ENCODE assay signal across 29 mouse cellular contexts in the genomic region with DNA sequence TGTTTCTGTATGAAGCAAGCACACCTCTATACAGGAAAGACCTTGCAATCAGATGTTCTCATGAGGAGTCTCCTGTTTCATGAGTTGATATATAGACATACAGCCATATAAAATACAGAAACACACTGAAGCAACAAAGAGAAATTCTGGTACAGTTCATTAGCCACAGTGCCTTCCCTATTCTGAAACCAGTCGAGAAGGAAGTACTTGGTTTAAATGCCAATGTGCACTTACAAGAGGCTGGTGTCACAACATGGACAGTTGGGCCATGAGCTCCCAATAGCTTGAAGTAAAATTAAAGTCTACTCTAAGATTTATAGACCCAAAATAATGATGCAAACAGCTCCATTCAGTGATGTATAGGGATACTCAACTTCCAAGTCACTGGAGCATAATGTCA.
A peak's percentile ranks its signal among the peaks of the same experiment; 100 is the strongest.
DNase-seq lines count a peak whose midpoint lies in the region; ATAC-seq and TF ChIP-seq lines count a peak whose summit lies in the region.
"Had no signal": no experiment of that assay in that cellular context is flagged by ENCODE, and none has a peak within 500 bp of the region (broad histone marks: within the 10 kb centered on the region; RNA-seq: fewer than 3 reads in every experiment).

No protein-coding gene starts in this region.

- H3K27me3 ChIP-seq in midbrain, embryonic 11.5 days (ENCODE audit: control insufficient read depth, insufficient read depth, low read length) = no peaks in the 10 kb centered on the region
- H3K27me3 ChIP-seq in midbrain, embryonic 13.5 days = no peaks in the 10 kb centered on the region
- H3K27me3 ChIP-seq in thymus, adult 2 months (ENCODE audit: control insufficient read depth, insufficient read depth, low read length) = no peaks in the 10 kb centered on the region
- H3K27me3 ChIP-seq: CH12.LX; embryonic facial prominence, embryonic 13.5 days; embryonic facial prominence, embryonic 15.5 days; forebrain, embryonic 12.5 days; Patski had no signal

- no peak for TF ChIP-seq POLR2A in thymus, adult 2 months (IDR thresholded peaks at IDR 0.05; ENCODE audit: control insufficient read depth, extremely low read depth, insufficient read depth, low read length, poor library complexity)

- no peak for TF ChIP-seq CTCF in thymus, adult 2 months (IDR thresholded peaks at IDR 0.05; ENCODE audit: borderline replicate concordance, control insufficient read depth, extremely low read depth, insufficient read depth, low read length, poor library complexity)

- intact Hi-C loops in gastrocnemius, postnatal 14 days (cut with DNase I; ENCODE audit: low total_unique reads) = no loop called here

- WGBS in midbrain, embryonic 11.5 days = 79% methylated on average over 1 of the region's 1 CpGs
- WGBS in midbrain, embryonic 13.5 days = 79% methylated on average over 1 of the region's 1 CpGs
- WGBS in thymus, adult 2 months = 36% methylated on average over 1 of the region's 1 CpGs

- no peaks in the 10 kb centered on the region for H3K4me1 ChIP-seq in midbrain, embryonic 11.5 days (ENCODE audit: control insufficient read depth, insufficient read depth, low read length)
- H3K4me1 ChIP-seq in midbrain, embryonic 13.5 days (replicated peaks) = no peaks in the 10 kb centered on the region
- peaks cover 2% of the 10 kb centered on the region for H3K4me1 ChIP-seq in thymus, adult 2 months (replicated peaks; ENCODE audit: control insufficient read depth, insufficient read depth, low read length)
- H3K4me1 ChIP-seq: forebrain, embryonic 10.5 days; forebrain, embryonic 12.5 days had no signal

- H3K9ac ChIP-seq in midbrain, embryonic 11.5 days (ENCODE audit: low read length) = no peak overlapping the region
- no peak overlapping the region for H3K9ac ChIP-seq in midbrain, embryonic 13.5 days (replicated peaks)
- H3K9ac ChIP-seq: embryonic facial prominence, embryonic 13.5 days; embryonic facial prominence, embryonic 15.5 days; forebrain, embryonic 12.5 days; forebrain, postnatal 0 days had no signal

- no peaks in the 10 kb centered on the region for H3K9me3 ChIP-seq in midbrain, embryonic 11.5 days (ENCODE audit: control insufficient read depth, low read length)
- no peaks in the 10 kb centered on the region for H3K9me3 ChIP-seq in midbrain, embryonic 13.5 days
- H3K9me3 ChIP-seq: embryonic facial prominence, embryonic 13.5 days; embryonic facial prominence, embryonic 15.5 days; forebrain, embryonic 10.5 days; forebrain, embryonic 12.5 days; G1E had no signal

- H3K27ac ChIP-seq in midbrain, embryonic 11.5 days (ENCODE audit: low read depth, low read length) = no peak overlapping the region
- no peak overlapping the region for H3K27ac ChIP-seq in midbrain, embryonic 13.5 days
- no peak overlapping the region for H3K27ac ChIP-seq in thymus, adult 2 months (ENCODE audit: control insufficient read depth, insufficient read depth, low read length)
- H3K27ac ChIP-seq: embryonic facial prominence, embryonic 13.5 days; embryonic facial prominence, embryonic 15.5 days; forebrain, embryonic 10.5 days; forebrain, embryonic 12.5 days had no signal

- no peak overlapping the region for H3K4me2 ChIP-seq in midbrain, embryonic 11.5 days
- no peak overlapping the region for H3K4me2 ChIP-seq in midbrain, embryonic 13.5 days (replicated peaks)
- H3K4me2 ChIP-seq: embryonic facial prominence, embryonic 13.5 days; embryonic facial prominence, embryonic 15.5 days; forebrain, embryonic 12.5 days had no signal

- no peaks in the 10 kb centered on the region for H3K36me3 ChIP-seq in midbrain, embryonic 11.5 days (ENCODE audit: control insufficient read depth, insufficient read depth, low read length)
- no peaks in the 10 kb centered on the region for H3K36me3 ChIP-seq in midbrain, embryonic 13.5 days
- no peaks in the 10 kb centered on the region for H3K36me3 ChIP-seq in thymus, adult 2 months (ENCODE audit: control insufficient read depth, insufficient read depth, low read length)
- H3K36me3 ChIP-seq: embryonic facial prominence, embryonic 13.5 days; embryonic facial prominence, embryonic 15.5 days; forebrain, embryonic 10.5 days; forebrain, embryonic 12.5 days had no signal

- ATAC-seq in midbrain, embryonic 11.5 days (ENCODE audit: low FRiP score) = no peak
- no peak for ATAC-seq in midbrain, embryonic 13.5 days
- ATAC-seq in common myeloid progenitor, adult 5-6 weeks (replicated peaks; ENCODE audit: low read depth, poor library complexity, severe bottlenecking) = 0 out of 2 replicates have a peak, but pooled peaks have one; percentile 27
- ATAC-seq in megakaryocyte, adult 5-6 weeks (ENCODE audit: poor library complexity, severe bottlenecking) = peak; percentile 72
- ATAC-seq: activated CD4-positive, CD25-positive, alpha-beta regulatory T cell, adult 4 months; CD4-positive, CD25-positive, alpha-beta regulatory T cell, adult 4 months; forebrain, embryonic 14.5 days; forebrain, postnatal 0 days; Patski had no signal

- no peak overlapping the region for H3K4me3 ChIP-seq in midbrain, embryonic 11.5 days (ENCODE audit: low read depth, low read length)
- H3K4me3 ChIP-seq in midbrain, embryonic 13.5 days (replicated peaks) = no peak overlapping the region
- no peak overlapping the region for H3K4me3 ChIP-seq in thymus, adult 2 months (ENCODE audit: control insufficient read depth, insufficient read depth, low read length)
- H3K4me3 ChIP-seq: embryonic facial prominence, embryonic 13.5 days; embryonic facial prominence, embryonic 15.5 days; erythroblast, embryonic 14.5 days; forebrain, embryonic 10.5 days; forebrain, embryonic 12.5 days had no signal

- DNase-seq in midbrain, embryonic 11.5 days (ENCODE audit: low spot score, missing footprints) = peak; percentile 49
- no peak for DNase-seq in neural tube, embryonic 10.5 days (ENCODE audit: extremely low spot score, low spot score)
- no peak for DNase-seq in thymus, adult 2 months
- DNase-seq in gastrocnemius, postnatal 14 days = no peak
- DNase-seq: adrenal gland, adult 8-10 months; adrenal gland, postnatal 14 days; adrenal gland, postnatal 36 days; B cell, adult 2 months; cerebellum, adult 11-12 months; cerebellum, adult 2 months; cerebellum, adult 9-10 months; cerebellum, postnatal 10 days; cerebellum, postnatal 25 days; embryo, embryonic 11 days; forebrain, postnatal 0 days had no signal

Comparison
In these comparisons a context has a peak if more than half of its experiments do, and no peak if none do; other contexts are left out.
1. ATAC-seq: peak in common myeloid progenitor, adult 5-6 weeks (single experiment) and megakaryocyte, adult 5-6 weeks (single experiment); none in midbrain, embryonic 11.5 days (single experiment) and midbrain, embryonic 13.5 days (single experiment).